Mouse (Mus musculus): Measurements from ENCODE around the gene Lmf1.

DNA sequence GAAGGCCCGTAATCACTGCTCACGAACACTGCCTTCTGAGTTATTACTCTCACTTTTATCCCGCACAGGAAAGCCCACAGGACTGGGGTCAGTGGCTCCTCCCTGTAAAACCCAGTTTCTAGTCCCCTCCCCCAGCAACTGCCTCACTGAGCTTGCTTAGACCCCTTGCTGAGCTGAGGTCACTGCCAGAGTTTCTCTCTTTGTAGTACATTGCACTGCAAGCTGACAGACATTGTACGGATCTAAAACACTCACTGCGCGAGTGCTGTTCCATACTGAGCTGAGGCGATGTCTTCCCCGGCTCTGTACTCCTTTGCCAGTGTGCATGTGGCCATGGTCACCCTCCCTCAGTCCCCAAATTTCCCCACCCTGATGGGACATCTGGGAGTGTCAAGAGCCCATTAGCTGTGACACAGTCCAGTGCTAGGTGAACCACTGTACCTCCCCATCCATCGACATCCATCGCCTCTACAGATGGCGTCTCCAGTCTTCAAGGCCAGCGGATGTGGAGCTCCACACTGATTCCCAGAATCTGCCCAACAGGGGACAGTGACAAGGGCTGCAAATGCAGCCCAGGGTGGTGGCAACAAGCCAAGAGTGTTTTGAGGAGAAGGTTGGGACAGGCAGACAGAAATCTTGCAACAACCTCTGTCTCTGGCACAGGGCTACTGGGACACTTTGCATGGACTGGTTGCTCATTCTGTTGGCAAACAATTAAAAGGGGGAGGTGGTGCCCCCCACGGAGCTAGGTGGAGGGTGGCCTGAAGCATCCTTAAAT is 64.8 kb downstream of the Lmf1 start:
- TF ChIP-seq USF1 (IDR thresholded peaks at IDR 0.05; ENCODE audit: low read depth) (no peak), TCF12 (IDR thresholded peaks at IDR 0.05; ENCODE audit: insufficient read depth, poor library complexity, severe bottlenecking) (no peak), MYOG (IDR thresholded peaks at IDR 0.05; ENCODE audit: control insufficient read depth in 1 of 3, insufficient read depth in 1 of 3, insufficient read length in 2 of 3, low read depth in 2 of 3) (no peak), MAX (IDR thresholded peaks at IDR 0.05; ENCODE audit: low read depth) (no peak), POLR2A (IDR thresholded peaks at IDR 0.05; ENCODE audit: insufficient read length, low read depth) (no peak), POLR2AphosphoS2 (IDR thresholded peaks at IDR 0.05; ENCODE audit: insufficient read length, low read depth) (no peak), REST (IDR thresholded peaks at IDR 0.05; ENCODE audit: insufficient read depth, insufficient read length) (no peak), CEBPB (IDR thresholded peaks at IDR 0.05; ENCODE audit: insufficient read depth, poor library complexity, severe bottlenecking) (no peak), MYOD1 (IDR thresholded peaks at IDR 0.05; ENCODE audit: control insufficient read depth in 1 of 3, insufficient read length in 2 of 3, low read depth in 2 of 3) (no peak)
